Mouse (Mus musculus): Measurements from ENCODE around the gene Kctd10. TPM values are rescaled to one million over a fixed set of nuclear protein-coding genes. Genes with fewer than 3 reads are reported as not detected.

Gene Kctd10
- polyA plus RNA-seq, 1 experiment, result 64.4 TPM

DNA sequence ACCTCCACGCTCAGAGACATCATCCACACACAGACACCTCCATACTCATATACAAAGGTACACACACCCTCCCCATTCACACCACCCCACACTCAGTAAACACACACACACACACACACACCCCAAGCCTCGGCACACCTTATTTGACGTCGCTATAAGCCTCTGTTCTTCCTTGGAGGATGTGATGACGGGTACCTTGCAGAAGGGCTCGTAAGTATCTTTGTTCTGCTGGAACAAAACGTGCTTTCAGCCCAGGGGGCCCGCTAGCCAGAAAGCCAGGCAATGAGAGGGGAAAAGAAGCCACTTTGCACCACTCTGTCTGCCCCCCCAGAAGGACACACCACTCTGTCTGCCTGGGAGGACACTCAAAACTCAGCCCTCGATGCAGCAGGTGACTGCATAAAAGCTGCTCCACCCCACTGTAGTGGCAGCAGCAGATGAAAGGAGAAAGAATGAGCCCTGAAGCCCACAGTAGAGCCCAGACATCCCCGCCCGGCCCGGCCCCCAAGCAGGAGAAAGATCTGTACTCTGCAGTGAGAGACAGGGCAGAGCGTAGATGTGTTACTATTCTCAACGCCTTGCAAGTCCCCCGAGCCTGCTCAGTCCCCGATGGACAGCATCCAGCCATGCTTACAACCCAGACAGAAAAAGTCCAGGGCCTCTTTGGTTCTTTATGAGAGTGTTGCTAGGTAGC is 11.4 kb downstream of the Kctd10 start:
- no peak for TF ChIP-seq POLR2A (IDR thresholded peaks at IDR 0.05; ENCODE audit: low read depth, low read length)
- TF ChIP-seq CTCF (IDR thresholded peaks at IDR 0.05; ENCODE audit: extremely low read depth, insufficient read depth, insufficient read length, insufficient replicate concordance), result no peak
- WGBS, result 94% methylated on average over 16 of the region's 16 CpGs
- peaks cover 60% of the 10 kb centered on the region for H3K36me3 ChIP-seq (ENCODE audit: control insufficient read depth, insufficient read depth, low read length)

DNA sequence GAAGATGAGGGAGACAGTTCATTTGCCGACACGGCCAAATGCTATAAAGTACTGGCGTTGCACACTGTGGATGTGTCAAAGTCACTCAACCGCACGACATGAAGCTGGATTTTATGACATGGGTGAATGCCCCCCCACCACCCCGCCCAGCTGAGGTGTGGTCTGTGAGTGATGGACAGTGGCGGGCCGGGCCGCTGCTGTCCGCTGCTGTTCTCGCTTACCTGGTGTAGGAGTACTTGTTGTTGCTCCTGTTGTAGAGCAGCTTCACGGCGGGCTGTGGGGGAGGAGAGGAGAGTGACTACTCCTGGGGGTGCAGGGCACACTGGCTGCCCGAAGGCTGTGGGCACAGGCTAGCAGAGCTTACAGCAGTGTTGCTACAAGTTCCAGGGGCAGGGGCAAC is 12.2 kb downstream of the Kctd10 start:
- Histone ChIP-seq H3K27me3 (ENCODE audit: control insufficient read depth, insufficient read depth, low read length) (no peaks in the 10 kb centered on the region), H3K4me1 (ENCODE audit: control insufficient read depth, insufficient read depth, insufficient read length) (no peaks in the 10 kb centered on the region), H3K27ac (ENCODE audit: insufficient read depth, low read length) (no peak overlapping the region), H3K36me3 (ENCODE audit: control insufficient read depth, insufficient read depth, low read length) (peaks cover 65% of the 10 kb centered on the region), H3K4me3 (ENCODE audit: extremely low read depth, insufficient read depth, insufficient read length) (no peak overlapping the region)
- WGBS, result 94% methylated on average over 14 of the region's 14 CpGs
- TF ChIP-seq CTCF (IDR thresholded peaks at IDR 0.05; ENCODE audit: extremely low read depth, insufficient read depth, insufficient read length, insufficient replicate concordance) (no peak), POLR2A (IDR thresholded peaks at IDR 0.05; ENCODE audit: low read depth, low read length) (no peak)
- DNase-seq (ENCODE audit: low read depth in 1 of 2, low spot score in 2 of 2), result no peak

More for the DNA sequence above, 11.4 kb downstream of the Kctd10 start:
- no peak overlapping the region for H3K4me3 ChIP-seq (ENCODE audit: extremely low read depth, insufficient read depth, insufficient read length)
- no peak overlapping the region for H3K27ac ChIP-seq (ENCODE audit: insufficient read depth, low read length)
- H3K4me1 ChIP-seq (ENCODE audit: control insufficient read depth, insufficient read depth, insufficient read length), result no peaks in the 10 kb centered on the region
- no peaks in the 10 kb centered on the region for H3K27me3 ChIP-seq (ENCODE audit: control insufficient read depth, insufficient read depth, low read length)
- DNase-seq (ENCODE audit: low read depth in 1 of 2, low spot score in 2 of 2), result no peak

DNA sequence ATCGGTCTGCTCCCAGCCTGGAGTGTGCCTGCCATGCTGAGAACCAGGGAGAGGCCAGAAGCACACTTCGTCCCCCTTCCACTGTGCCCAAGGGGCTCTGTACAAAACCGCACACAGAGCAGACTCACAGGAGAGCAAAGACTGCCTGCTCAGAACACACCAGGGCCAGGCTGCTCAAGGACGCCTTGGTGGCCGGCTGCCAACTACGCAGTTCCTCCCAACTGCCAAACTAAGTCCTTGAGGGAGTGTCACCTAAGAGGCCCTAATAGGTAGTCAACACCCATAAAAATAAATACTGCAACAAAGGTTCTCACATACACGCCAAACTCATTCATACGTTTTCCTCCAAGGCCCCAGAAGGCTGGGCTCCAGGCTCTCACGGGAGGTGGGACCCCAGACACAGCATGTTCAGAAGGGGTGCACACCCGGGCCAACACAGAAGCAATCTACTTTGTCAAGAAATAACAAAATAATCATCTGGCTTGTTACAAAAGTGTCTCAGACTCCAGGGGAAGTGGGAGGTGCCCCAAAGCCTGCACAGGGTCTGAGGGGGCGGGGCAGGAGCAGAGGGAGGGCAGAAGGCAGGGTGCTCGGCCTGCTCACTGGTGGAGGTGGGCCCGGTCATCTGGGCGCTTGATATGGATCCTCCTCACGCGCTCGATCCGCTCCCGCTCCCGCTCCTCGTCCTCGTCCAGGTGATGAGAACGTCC is 15.1 kb downstream of the Kctd10 start:
- Histone ChIP-seq H3K4me3 (ENCODE audit: extremely low read depth, insufficient read depth, insufficient read length) (no peak overlapping the region), H3K27me3 (ENCODE audit: control insufficient read depth, insufficient read depth, low read length) (no peaks in the 10 kb centered on the region), H3K36me3 (ENCODE audit: control insufficient read depth, insufficient read depth, low read length) (peaks cover 64% of the 10 kb centered on the region), H3K27ac (ENCODE audit: insufficient read depth, low read length) (peak overlapping the region; percentile 2; the same call in 1 of the 2 replicates), H3K4me1 (ENCODE audit: control insufficient read depth, insufficient read depth, insufficient read length) (no peaks in the 10 kb centered on the region)
- 51% methylated on average over 23 of the region's 23 CpGs for WGBS
- no peak for DNase-seq (ENCODE audit: low read depth in 1 of 2, low spot score in 2 of 2)
- TF ChIP-seq POLR2A (IDR thresholded peaks at IDR 0.05; ENCODE audit: low read depth, low read length), result no peak
- no peak for TF ChIP-seq CTCF (IDR thresholded peaks at IDR 0.05; ENCODE audit: extremely low read depth, insufficient read depth, insufficient read length, insufficient replicate concordance)

DNA sequence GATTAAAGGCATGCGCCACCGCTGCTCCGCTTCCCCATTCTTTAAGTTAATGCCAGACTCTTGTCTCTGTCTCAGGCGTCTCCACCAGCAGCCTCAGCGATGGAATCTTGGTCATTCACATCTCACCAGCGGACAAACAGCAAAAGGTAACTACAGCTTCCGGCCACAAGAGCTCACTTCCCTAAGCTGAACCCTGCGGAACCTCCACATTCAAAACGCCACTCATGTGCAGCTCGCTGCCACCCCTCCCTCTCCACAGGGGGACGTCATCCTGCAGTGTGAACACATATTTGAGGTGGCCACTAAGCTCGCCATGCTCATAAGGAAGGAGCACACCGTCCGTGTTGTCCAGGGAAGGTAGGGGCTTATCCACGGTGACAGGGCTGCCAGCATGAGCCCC is 19.3 kb downstream of the Kctd10 start:
- Histone ChIP-seq H3K4me3 (ENCODE audit: extremely low read depth, insufficient read depth, insufficient read length) (no peak overlapping the region), H3K27me3 (ENCODE audit: control insufficient read depth, insufficient read depth, low read length) (no peaks in the 10 kb centered on the region), H3K36me3 (ENCODE audit: control insufficient read depth, insufficient read depth, low read length) (peaks cover 32% of the 10 kb centered on the region), H3K27ac (ENCODE audit: insufficient read depth, low read length) (no peak overlapping the region), H3K4me1 (ENCODE audit: control insufficient read depth, insufficient read depth, insufficient read length) (no peaks in the 10 kb centered on the region)
- WGBS, result 44% methylated on average over 15 of the region's 15 CpGs
- TF ChIP-seq POLR2A (IDR thresholded peaks at IDR 0.05; ENCODE audit: low read depth, low read length), result no peak
- no peak for TF ChIP-seq CTCF (IDR thresholded peaks at IDR 0.05; ENCODE audit: extremely low read depth, insufficient read depth, insufficient read length, insufficient replicate concordance)
- DNase-seq (ENCODE audit: low read depth in 1 of 2, low spot score in 2 of 2), result no peak

DNA sequence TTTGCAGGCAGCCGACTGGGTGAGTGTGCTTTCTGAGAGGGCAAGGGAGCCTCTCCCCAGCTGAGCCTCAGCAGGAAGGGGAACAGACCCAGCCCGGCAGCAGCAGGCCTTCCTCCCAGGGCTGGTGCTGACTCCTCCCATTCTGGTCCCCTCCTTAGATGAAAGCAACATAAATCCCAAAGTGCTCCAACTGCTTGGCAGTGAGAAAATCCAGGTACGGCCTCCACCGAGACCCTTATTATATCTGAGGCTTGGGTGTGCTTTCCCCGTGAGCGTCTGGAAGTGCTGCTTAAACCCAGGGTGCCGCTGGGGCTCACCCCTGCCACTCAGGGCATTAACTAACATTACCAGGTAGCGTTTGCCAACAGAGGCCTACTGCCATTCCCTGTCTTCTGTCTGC is 20.7 kb downstream of the Kctd10 start:
- no peak for DNase-seq (ENCODE audit: low read depth in 1 of 2, low spot score in 2 of 2)
- Histone ChIP-seq H3K4me3 (ENCODE audit: extremely low read depth, insufficient read depth, insufficient read length) (no peak overlapping the region), H3K36me3 (ENCODE audit: control insufficient read depth, insufficient read depth, low read length) (peaks cover 21% of the 10 kb centered on the region), H3K27me3 (ENCODE audit: control insufficient read depth, insufficient read depth, low read length) (no peaks in the 10 kb centered on the region), H3K4me1 (ENCODE audit: control insufficient read depth, insufficient read depth, insufficient read length) (no peaks in the 10 kb centered on the region), H3K27ac (ENCODE audit: insufficient read depth, low read length) (no peak overlapping the region)
- 47% methylated on average over 8 of the region's 8 CpGs for WGBS
- no peak for TF ChIP-seq CTCF (IDR thresholded peaks at IDR 0.05; ENCODE audit: extremely low read depth, insufficient read depth, insufficient read length, insufficient replicate concordance)
- TF ChIP-seq POLR2A (IDR thresholded peaks at IDR 0.05; ENCODE audit: low read depth, low read length), result no peak

DNA sequence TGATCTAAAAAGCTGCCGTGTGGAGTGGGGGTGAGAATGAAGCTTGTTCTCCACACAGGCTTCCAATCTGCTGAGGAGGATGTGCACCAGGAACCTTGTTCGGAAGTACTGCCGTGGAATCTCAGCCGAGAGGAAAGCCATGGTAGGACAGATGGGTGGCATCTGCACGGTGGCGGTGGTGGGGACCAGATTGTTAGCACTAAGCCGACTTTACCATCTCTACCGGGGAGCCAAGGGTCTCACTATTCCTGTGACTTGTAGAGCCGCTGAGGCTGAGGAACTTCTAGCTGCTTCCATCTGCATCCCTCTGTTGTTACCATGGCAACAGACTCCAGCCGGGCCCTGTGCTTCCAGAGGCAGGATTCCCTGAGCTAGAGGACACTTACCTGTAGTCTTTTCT is 21.5 kb downstream of the Kctd10 start:
- TF ChIP-seq CTCF (IDR thresholded peaks at IDR 0.05; ENCODE audit: extremely low read depth, insufficient read depth, insufficient read length, insufficient replicate concordance), result no peak
- TF ChIP-seq POLR2A (IDR thresholded peaks at IDR 0.05; ENCODE audit: low read depth, low read length), result no peak
- no peak for DNase-seq (ENCODE audit: low read depth in 1 of 2, low spot score in 2 of 2)
- H3K36me3 ChIP-seq (ENCODE audit: control insufficient read depth, insufficient read depth, low read length), result peaks cover 18% of the 10 kb centered on the region
- 90% methylated on average over 10 of the region's 10 CpGs for WGBS
- H3K27ac ChIP-seq (ENCODE audit: insufficient read depth, low read length), result no peak overlapping the region
- no peaks in the 10 kb centered on the region for H3K27me3 ChIP-seq (ENCODE audit: control insufficient read depth, insufficient read depth, low read length)
- no peak overlapping the region for H3K4me3 ChIP-seq (ENCODE audit: extremely low read depth, insufficient read depth, insufficient read length)
- H3K4me1 ChIP-seq (ENCODE audit: control insufficient read depth, insufficient read depth, insufficient read length), result no peaks in the 10 kb centered on the region
